Mouse (Mus musculus) heart, postnatal 25 days (tissue): Measurements from ENCODE around the gene Gm12355. TPM values are rescaled to one million over a fixed set of nuclear protein-coding genes. Genes with fewer than 3 reads are reported as not detected.
"Not testable (repeated sequence)": the region's sequence is repeated elsewhere in the genome, so short reads cannot be mapped to it uniquely, and the experiment has no call there.

ENCODE experiments used
- DNase-seq: peaks from one replicate; pipeline ENCODE4 v3.0.0; 2022; ENCODE audit warnings: low spot score
- intact Hi-C: fragments of 180-260 bp; cut with DNase I; formaldehyde crosslinking; loops from one replicate; pipeline ENCODE4 v1.15.1; 2025
- total RNA-seq, 2 experiments: library from RNA; stranded (reverse); gene quantifications; 2 replicates each; pipeline ENCODE4 v1.2.3; 2021

Gm12355 gene
- total RNA-seq: 1 to 10 TPM; 7.2 to 7.7 TPM

- intact Hi-C loops: no loop called here
- DNase-seq: no peak
Measured at GRCm38 (mm10) chr11:98625611-98626410, at the start of gene Gm12355, which contains the start of gene Gsdma3. TSS of gene Gm12355 (minus strand) at chr11:98625661. TSS of gene Gsdma3 (plus strand) at chr11:98626360.

- DNase-seq, intact Hi-C loops: not testable (repeated sequence)
Measured at GRCm38 (mm10) chr11:98673136-98673535, 47.7 kb upstream of the Gm12355 start.

GRCm38 (mm10) chr11:98672482-98672881 is 47.0 kb upstream of the Gm12355 start:
- no peak for DNase-seq
- intact Hi-C loops: no loop called here

- DNase-seq: no peak
- intact Hi-C loops: no loop called here
Measured at GRCm38 (mm10) chr11:98671857-98672256, 46.4 kb upstream of the Gm12355 start.

- DNase-seq: no peak
- intact Hi-C loops: no loop called here
Measured at GRCm38 (mm10) chr11:98671284-98671815, 45.9 kb upstream of the Gm12355 start.

- DNase-seq: no peak
- intact Hi-C loops: no loop called here
Measured at GRCm38 (mm10) chr11:98668984-98669383, 43.5 kb upstream of the Gm12355 start.

- intact Hi-C loops: no loop called here
- DNase-seq: no peak
Measured at GRCm38 (mm10) chr11:98664091-98664490, 38.6 kb upstream of the Gm12355 start, which contains the start of gene Gsdma. TSS of gene Gsdma (plus strand) at chr11:98664351.

- DNase-seq: no peak
- intact Hi-C loops: no loop called here
Measured at GRCm38 (mm10) chr11:98660517-98660916, 35.1 kb upstream of the Gm12355 start.

GRCm38 (mm10) chr11:98655076-98655475 is 29.6 kb upstream of the Gm12355 start:
- intact Hi-C loops: loop anchor here (1.0 to 5.0 kb wide), 2 partner anchors 22 to 48 kb away; no protein-coding TSS in a partner anchor

GRCm38 (mm10) chr11:98646459-98646858 is 21.0 kb upstream of the Gm12355 start, which contains the start of gene Gsdma2:
TSS of gene Gsdma2 (plus strand) at chr11:98646759.
- intact Hi-C loops: no loop called here
- no peak for DNase-seq

More at GRCm38 (mm10) chr11:98655076-98655475, 29.6 kb upstream of the Gm12355 start:
- DNase-seq: not testable (repeated sequence)

- DNase-seq: no peak
- intact Hi-C loops: no loop called here
Measured at GRCm38 (mm10) chr11:98645946-98646345, 20.5 kb upstream of the Gm12355 start.

- intact Hi-C loops: no loop called here
- DNase-seq: no peak
Measured at GRCm38 (mm10) chr11:98644757-98645156, 19.3 kb upstream of the Gm12355 start.

- intact Hi-C loops: no loop called here
Measured at GRCm38 (mm10) chr11:98640091-98640490, 14.6 kb upstream of the Gm12355 start.

GRCm38 (mm10) chr11:98637501-98637900 is 12.0 kb upstream of the Gm12355 start:
- DNase-seq: no peak
- intact Hi-C loops: no loop called here

More at GRCm38 (mm10) chr11:98640091-98640490, 14.6 kb upstream of the Gm12355 start:
- DNase-seq: no peak

GRCm38 (mm10) chr11:98635312-98635970 is 10.0 kb upstream of the Gm12355 start:
- intact Hi-C loops, DNase-seq: not testable (repeated sequence)

- DNase-seq: no peak
- intact Hi-C loops: no loop called here
Measured at GRCm38 (mm10) chr11:98630646-98631045, 5.2 kb upstream of the Gm12355 start.

- DNase-seq: no peak
- intact Hi-C loops: no loop called here
Measured at GRCm38 (mm10) chr11:98628706-98629105, 3.2 kb upstream of the Gm12355 start.

GRCm38 (mm10) chr11:98624381-98624780 is 1.1 kb downstream of the Gm12355 start:
- DNase-seq, intact Hi-C loops: not testable (repeated sequence)

- intact Hi-C loops: not testable (repeated sequence)
Measured at GRCm38 (mm10) chr11:98623981-98624380, 1.5 kb downstream of the Gm12355 start.

GRCm38 (mm10) chr11:98620791-98621190 is 4.7 kb downstream of the Gm12355 start:
- intact Hi-C loops: no loop called here
- DNase-seq: no peak

More at GRCm38 (mm10) chr11:98623981-98624380, 1.5 kb downstream of the Gm12355 start:
- not testable (repeated sequence) for DNase-seq
